In genomic region chr3:53372887-53373286, GRCm38 (mm10) we compare ENCODE assay signal across 11 mouse cellular contexts.
DNase-seq lines count a peak whose midpoint lies in the region; ATAC-seq and TF ChIP-seq lines count a peak whose summit lies in the region.
"Had no signal": no experiment of that assay in that cellular context is flagged by ENCODE, and none has a peak within 500 bp of the region (broad histone marks: within the 10 kb centered on the region; RNA-seq: fewer than 3 reads in every experiment).

No protein-coding gene starts in this region.

- H3K27me3 ChIP-seq in limb, embryonic 14.5 days (ENCODE audit: control insufficient read depth, insufficient read depth, low read length), result no peaks in the 10 kb centered on the region
- no peaks in the 10 kb centered on the region for H3K27me3 ChIP-seq in limb, embryonic 10.5 days (ENCODE audit: low read depth, poor library complexity, severe bottlenecking)
- H3K27me3 ChIP-seq in hindbrain, embryonic 14.5 days (ENCODE audit: control insufficient read depth, insufficient read depth, low read length), result no peaks in the 10 kb centered on the region
- H3K27me3 ChIP-seq in intestine, embryonic 16.5 days (replicated peaks; ENCODE audit: control insufficient read depth, insufficient read depth, low read length), result no peaks in the 10 kb centered on the region

- no peak overlapping the region for H3K27ac ChIP-seq in limb, embryonic 14.5 days (replicated peaks; ENCODE audit: low read depth, low read length)
- no peak overlapping the region for H3K27ac ChIP-seq in limb, embryonic 10.5 days
- no peak overlapping the region for H3K27ac ChIP-seq in hindbrain, embryonic 14.5 days
- no peak overlapping the region for H3K27ac ChIP-seq in intestine, embryonic 16.5 days (ENCODE audit: low read length)

- H3K9me3 ChIP-seq in limb, embryonic 14.5 days (ENCODE audit: control insufficient read depth, low read length), result peaks cover 5% of the 10 kb centered on the region
- 0 out of 2 replicates have a peak, but pooled peaks cover 5% of the 10 kb centered on the region for H3K9me3 ChIP-seq in limb, embryonic 10.5 days (replicated peaks)
- H3K9me3 ChIP-seq in hindbrain, embryonic 14.5 days (ENCODE audit: control insufficient read depth, low read length), result 0 out of 2 replicates have a peak, but pooled peaks cover 6% of the 10 kb centered on the region
- peaks cover 8% of the 10 kb centered on the region for H3K9me3 ChIP-seq in intestine, embryonic 16.5 days (ENCODE audit: control insufficient read depth, low read length)

- DNase-seq in cerebellum, postnatal 14 days, result peak; percentile 10 to 15
- DNase-seq in cerebellum, postnatal 36 days, result no peak
- DNase-seq in limb, embryonic 14.5 days (ENCODE audit: low spot score), result peak; percentile 8
- no peak for DNase-seq in limb, embryonic 10.5 days (ENCODE audit: low spot score)
- peak; percentile 48 for DNase-seq in hindbrain, embryonic 14.5 days (ENCODE audit: low spot score)
- DNase-seq in kidney, postnatal 36 days, result peak; percentile 30 to 32
- no peak for DNase-seq in right cerebral cortex, postnatal 10 days (ENCODE audit: low spot score in 2 of 2)
- DNase-seq: thymus, adult 18-20 months had no signal

- peaks cover 15% of the 10 kb centered on the region for H3K4me1 ChIP-seq in limb, embryonic 14.5 days (ENCODE audit: control insufficient read depth, insufficient read depth, low read length)
- H3K4me1 ChIP-seq in limb, embryonic 10.5 days, result peaks cover 5% of the 10 kb centered on the region; the same call in 1 of the 2 replicates
- peaks cover 4% of the 10 kb centered on the region; the same call in 1 of the 2 replicates for H3K4me1 ChIP-seq in hindbrain, embryonic 14.5 days (replicated peaks; ENCODE audit: control insufficient read depth, insufficient read depth, low read length)
- H3K4me1 ChIP-seq in intestine, embryonic 16.5 days (ENCODE audit: control insufficient read depth, insufficient read depth, low read length), result no peaks in the 10 kb centered on the region

- no peak overlapping the region for H3K4me2 ChIP-seq in limb, embryonic 14.5 days (replicated peaks; ENCODE audit: low read depth, low read length, severe bottlenecking)
- no peak overlapping the region for H3K4me2 ChIP-seq in hindbrain, embryonic 14.5 days (replicated peaks)
- no peak overlapping the region for H3K4me2 ChIP-seq in intestine, embryonic 16.5 days (ENCODE audit: low read depth, low read length)

- 49% methylated on average over 7 of the region's 7 CpGs for WGBS in limb, embryonic 14.5 days
- 71% methylated on average over 7 of the region's 7 CpGs for WGBS in limb, embryonic 10.5 days
- WGBS in hindbrain, embryonic 14.5 days, result 29% methylated on average over 7 of the region's 7 CpGs
- 65% methylated on average over 7 of the region's 7 CpGs for WGBS in intestine, embryonic 16.5 days

- H3K9ac ChIP-seq in limb, embryonic 14.5 days (ENCODE audit: low read depth, low read length, severe bottlenecking), result no peak overlapping the region
- H3K9ac ChIP-seq in hindbrain, embryonic 14.5 days, result no peak overlapping the region
- H3K9ac ChIP-seq in intestine, embryonic 16.5 days (ENCODE audit: low read depth, low read length), result no peak overlapping the region

- H3K4me3 ChIP-seq in limb, embryonic 14.5 days (replicated peaks; ENCODE audit: low read length), result no peak overlapping the region
- H3K4me3 ChIP-seq in limb, embryonic 10.5 days, result no peak overlapping the region
- no peak overlapping the region for H3K4me3 ChIP-seq in hindbrain, embryonic 14.5 days (replicated peaks; ENCODE audit: low read length)
- no peak overlapping the region for H3K4me3 ChIP-seq in intestine, embryonic 16.5 days (ENCODE audit: low read length)
- H3K4me3 ChIP-seq: erythroblast, embryonic 14.5 days had no signal

- H3K36me3 ChIP-seq in limb, embryonic 14.5 days (ENCODE audit: control insufficient read depth, insufficient read depth, low read length), result no peaks in the 10 kb centered on the region
- no peaks in the 10 kb centered on the region for H3K36me3 ChIP-seq in limb, embryonic 10.5 days
- H3K36me3 ChIP-seq in hindbrain, embryonic 14.5 days (replicated peaks; ENCODE audit: control insufficient read depth, insufficient read depth), result no peaks in the 10 kb centered on the region
- no peaks in the 10 kb centered on the region for H3K36me3 ChIP-seq in intestine, embryonic 16.5 days (ENCODE audit: control insufficient read depth, insufficient read depth, low read length)

- no peak for TF ChIP-seq POLR2A in limb, embryonic 14.5 days (IDR thresholded peaks at IDR 0.05; ENCODE audit: borderline replicate concordance, extremely low read depth, insufficient read depth, insufficient read length)

- ATAC-seq in limb, embryonic 14.5 days (ENCODE audit: low FRiP score, low read depth), result no peak
- ATAC-seq in hindbrain, embryonic 14.5 days (ENCODE audit: low FRiP score), result no peak; the same call in 1 of the 2 replicates
- no peak for ATAC-seq in intestine, embryonic 16.5 days
- ATAC-seq: Patski had no signal

Comparison
In these comparisons a context has a peak if more than half of its experiments do, and no peak if none do; other contexts are left out.
1. DNase-seq: peak in cerebellum, postnatal 14 days (2 of 2), limb, embryonic 14.5 days (single experiment), hindbrain, embryonic 14.5 days (single experiment) and kidney, postnatal 36 days (2 of 2); none in cerebellum, postnatal 36 days (0 of 2), limb, embryonic 10.5 days (single experiment) and right cerebral cortex, postnatal 10 days (0 of 2).